Mouse (Mus musculus): ENCODE data around the gene Uqcc3.
"Not testable (repeated sequence)": the region's sequence is repeated elsewhere in the genome, so short reads cannot be mapped to it uniquely, and the experiment has no call there.

Uqcc3 gene

DNA sequence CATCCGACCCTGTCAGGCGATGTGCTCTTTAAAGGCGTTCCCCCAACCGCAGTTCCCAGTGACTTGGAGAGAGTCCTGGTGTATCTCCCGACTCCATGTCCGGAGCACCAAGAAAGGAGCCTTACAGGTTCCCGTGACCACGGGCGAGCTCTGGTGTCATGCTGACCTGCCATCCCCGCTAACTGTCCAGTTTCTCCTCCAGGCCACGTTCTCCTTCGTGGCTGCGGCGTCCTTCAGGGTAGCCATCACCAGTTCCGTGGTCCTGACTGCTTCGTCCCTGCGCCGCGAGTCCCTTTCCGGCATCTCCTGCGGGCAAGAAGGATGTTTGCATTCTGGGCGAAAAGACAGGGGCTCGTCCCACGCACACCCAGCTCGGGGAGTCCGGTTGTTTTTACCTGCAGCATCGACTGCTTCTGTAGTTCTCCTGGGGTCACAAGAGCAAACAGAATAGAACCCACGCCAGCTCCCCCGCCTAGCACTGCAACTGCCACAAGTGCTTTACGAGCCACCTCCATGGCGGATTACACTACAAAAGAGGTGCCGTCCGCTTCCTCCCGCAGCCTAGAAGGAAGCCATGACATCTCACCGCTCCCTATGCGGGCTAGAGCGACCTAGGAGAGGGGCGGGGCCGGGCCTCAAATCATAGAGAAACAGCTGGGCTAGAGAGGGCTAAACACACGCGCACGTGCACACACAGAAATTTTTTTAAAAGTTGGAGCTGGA, at the start of gene Uqcc3:
Gene Uqcc3, minus strand, starts transcription at position 613 of the 723 bp plus-strand sequence.
- in situ Hi-C loops (cut with MseI, MboI) = no loop called here

DNA sequence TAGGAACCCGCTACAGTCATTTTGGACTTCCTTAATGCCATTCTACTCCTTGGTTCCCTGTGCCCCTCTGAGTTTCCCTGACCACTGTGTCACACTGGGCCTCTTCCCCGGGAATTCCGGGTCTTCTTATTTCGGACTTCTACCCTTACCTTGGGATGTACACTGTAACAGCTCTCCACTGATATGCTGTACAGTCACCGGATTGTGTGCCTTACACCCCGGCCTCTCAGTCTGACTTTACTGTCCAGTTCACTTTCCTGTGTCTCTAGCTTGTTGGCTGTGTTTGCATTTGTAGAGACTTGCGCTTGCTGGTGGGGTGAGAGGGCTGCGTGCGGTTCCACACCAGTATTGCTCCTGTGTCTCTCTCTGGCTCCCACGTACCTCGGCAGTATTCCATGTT, 49.4 kb upstream of the Uqcc3 start:
- in situ Hi-C loops (cut with MseI, MboI) = no loop called here

GRCm38 (mm10) chr19:8929224-8930088, 48.7 kb upstream of the Uqcc3 start, which contains the start of the genes Rom1 and Eml3:
Rom1 (minus strand) TSS chr19:8929356.
Eml3 (plus strand) TSS chr19:8929552.
- in situ Hi-C loops (cut with MseI, MboI) = no loop called here

DNA sequence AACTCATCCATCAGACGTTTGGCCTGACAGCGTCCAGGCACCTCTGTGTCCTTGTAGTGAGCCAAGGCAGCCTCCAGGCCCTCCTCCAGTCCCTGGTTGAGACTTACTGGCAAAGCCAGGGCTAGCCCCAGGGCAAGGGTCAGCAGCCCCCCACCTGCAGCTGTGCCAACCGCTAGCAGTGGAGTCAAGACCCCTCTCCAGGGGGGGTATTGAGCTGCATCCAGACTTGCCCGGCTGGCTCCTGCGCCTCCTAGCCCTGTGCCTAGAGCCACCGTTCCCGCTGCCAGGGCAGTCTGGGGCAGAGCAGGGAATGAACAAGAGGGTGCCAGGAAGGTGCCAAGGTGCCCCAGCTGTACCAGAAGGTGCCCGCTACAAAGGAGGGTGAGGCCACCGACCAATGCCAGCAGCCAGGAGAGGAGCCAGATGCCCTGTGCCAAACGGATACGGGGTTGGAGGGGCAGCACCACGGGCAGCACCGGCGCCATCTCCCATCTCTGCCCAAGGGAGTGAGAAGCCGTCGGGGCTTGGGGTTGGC, 48.0 kb upstream of the Uqcc3 start:
- in situ Hi-C loops (cut with MseI, MboI) = no loop called here

GRCm38 (mm10) chr19:8927891-8928525, 47.3 kb upstream of the Uqcc3 start:
- in situ Hi-C loops (cut with MseI, MboI) = no loop called here

DNA sequence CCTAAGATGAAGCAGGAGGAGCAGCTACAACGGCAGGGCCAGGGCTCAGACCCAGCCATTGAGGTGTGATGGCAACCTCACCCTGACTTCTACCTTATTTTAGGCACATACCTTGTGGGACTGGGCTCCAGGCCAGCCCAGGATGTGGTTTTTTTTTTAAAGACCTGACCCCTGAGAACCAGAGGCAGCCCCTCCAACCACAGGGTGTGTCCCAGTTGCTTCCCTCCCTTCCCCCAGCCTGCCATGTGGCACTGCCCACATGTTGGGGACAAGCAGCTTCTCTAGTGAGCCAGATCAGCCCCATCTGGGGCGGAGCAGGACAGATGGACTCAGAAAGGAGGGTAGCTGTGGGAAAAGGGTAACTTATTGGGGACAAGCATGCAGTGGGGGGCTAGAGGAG, 46.0 kb upstream of the Uqcc3 start:
- in situ Hi-C loops (cut with MseI, MboI) = no loop called here

DNA sequence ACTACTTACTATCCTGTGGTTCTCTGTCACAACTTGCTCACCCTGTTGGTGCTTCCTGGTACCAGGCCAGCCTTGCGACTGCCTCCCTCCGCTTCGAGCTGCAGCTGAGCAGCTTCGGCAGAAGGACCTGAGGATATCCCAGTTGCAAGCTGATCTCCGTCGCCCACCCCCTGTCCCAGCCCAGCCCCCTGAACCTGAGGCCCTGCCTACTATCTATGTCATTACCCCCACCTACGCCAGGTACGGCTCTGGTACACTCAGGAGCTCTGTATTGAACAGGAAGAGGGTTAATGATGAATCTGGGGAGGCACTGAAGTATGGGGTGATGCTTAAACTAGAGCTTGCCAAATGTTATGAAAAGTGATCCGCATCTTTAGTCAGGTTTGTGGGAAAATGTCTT, 41.0 kb upstream of the Uqcc3 start:
- in situ Hi-C loops (cut with MseI, MboI) = no loop called here

DNA sequence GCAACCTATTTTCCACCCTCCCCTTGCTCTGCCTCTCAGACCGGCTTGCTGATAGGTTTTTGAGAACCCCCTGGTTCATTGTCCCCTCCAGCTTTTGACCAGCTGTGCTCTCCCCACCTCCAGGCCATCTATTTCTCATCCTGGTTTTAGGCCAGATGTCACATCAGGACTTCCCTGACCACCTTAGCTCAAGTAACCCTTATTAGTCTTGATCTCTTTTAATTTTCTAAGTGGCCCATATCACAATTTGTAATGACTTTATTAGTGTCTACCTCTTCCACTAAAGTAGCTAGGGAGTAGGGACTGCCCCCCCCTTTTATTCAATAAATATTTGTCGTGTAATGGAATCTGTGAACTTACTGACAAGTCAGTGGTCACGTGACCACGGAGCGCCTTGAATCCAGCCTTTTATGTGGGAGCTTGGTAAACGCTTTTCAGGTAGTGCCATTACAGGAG, 40.1 kb upstream of the Uqcc3 start:
- in situ Hi-C loops (cut with MseI, MboI) = no loop called here

DNA sequence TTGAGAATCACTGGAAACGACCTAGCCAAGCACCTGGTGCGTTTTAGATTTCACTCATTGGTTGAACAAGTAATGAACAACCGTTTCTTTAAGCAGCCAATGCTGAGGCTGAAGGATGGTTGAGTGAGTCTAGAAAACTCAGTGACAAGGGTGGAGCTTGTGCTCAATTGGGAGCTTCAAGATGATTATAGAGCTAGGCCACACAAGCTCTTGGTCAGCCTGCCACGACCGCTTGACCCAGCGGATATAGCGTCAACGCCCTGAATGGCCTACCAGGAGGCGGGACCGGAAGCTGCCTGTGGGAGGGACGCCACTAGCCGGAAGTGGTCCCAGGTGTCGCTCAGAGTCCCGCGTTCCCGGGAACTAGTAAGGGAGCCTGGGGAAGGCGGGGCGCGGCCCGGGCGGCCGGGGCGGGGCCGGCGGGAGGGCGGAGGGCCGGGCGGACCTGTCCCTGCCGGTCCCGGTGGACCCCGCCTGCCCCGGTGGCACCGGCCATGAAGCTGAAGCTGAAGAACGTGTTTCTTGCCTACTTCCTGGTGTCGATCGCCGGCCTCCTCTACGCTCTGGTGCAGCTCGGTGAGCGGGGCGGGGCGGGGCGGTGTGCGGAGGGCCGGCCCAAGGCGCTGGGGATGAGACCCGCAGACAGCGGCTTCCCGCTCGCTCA, 39.5 kb upstream of the Uqcc3 start, which contains the start of gene B3gat3:
Gene B3gat3, plus strand, starts transcription at position 302 of the 664 bp plus-strand sequence.
- in situ Hi-C loops (cut with MseI, MboI) = no loop called here

DNA sequence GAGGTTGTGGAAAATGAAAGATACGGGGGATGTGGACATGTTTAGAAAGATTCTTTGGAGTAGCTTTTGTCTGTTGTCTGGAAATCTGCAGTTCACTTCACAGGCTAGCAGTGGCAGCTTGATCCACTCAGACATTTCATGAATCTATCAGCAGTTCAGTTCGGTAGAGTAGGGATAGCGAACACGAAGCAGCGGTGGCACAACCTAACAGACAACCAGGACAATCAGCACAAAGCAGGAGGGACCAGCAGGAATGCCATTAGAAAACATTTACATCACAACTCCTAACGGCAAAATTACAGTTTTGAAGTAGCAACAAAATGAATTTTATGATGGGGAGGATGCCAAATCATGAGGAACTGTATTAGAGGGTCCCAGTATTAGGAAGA, 39.0 kb upstream of the Uqcc3 start:
- in situ Hi-C loops (cut with MseI, MboI) = no loop called here

GRCm38 (mm10) chr19:8919000-8919399, 38.3 kb upstream of the Uqcc3 start:
- in situ Hi-C loops (cut with MseI, MboI) = no loop called here

- in situ Hi-C loops (cut with MseI, MboI) = no loop called here
Measured at GRCm38 (mm10) chr19:8914212-8914611, 33.5 kb upstream of the Uqcc3 start.

DNA sequence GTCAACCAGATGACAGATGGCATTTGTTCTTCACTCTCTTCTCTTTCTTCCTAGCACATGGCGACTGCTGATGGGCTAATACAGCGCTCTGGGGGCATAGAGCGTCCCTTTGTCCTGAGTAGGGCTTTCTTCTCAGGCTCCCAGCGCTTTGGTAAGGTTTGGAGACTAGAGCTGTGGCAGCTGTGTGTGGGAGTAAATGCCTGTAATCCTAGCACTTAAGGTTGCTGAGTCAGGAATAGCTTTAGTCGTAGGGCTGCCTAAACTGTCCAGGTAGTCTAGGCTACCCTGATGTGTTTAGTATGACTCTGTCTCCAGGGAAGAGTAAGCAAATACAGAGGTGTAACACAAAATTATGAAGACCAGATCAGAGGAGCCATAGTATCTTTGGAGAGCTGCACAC, 31.1 kb upstream of the Uqcc3 start:
- in situ Hi-C loops (cut with MseI, MboI) = no loop called here

DNA sequence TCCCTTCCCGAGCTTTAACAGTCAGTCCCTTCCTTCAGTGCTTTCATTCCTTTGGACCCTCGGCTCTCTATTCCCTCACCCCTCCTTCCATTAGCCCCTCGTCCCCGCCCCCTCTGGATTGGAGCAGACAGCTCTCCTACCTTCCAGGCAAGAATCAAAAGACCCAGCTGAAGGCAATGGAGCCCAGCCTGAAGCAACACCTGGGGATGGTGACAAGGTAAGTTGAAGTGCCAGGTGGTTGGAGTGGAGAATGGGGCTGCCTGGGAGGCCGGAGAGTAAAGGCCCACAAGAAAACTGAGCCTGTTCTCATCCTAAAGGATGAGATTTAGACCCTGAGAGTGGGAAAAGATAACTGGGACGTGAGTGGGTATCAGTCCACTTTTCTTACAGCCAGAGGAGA, 27.8 kb upstream of the Uqcc3 start:
- in situ Hi-C loops (cut with MseI, MboI) = no loop called here

DNA sequence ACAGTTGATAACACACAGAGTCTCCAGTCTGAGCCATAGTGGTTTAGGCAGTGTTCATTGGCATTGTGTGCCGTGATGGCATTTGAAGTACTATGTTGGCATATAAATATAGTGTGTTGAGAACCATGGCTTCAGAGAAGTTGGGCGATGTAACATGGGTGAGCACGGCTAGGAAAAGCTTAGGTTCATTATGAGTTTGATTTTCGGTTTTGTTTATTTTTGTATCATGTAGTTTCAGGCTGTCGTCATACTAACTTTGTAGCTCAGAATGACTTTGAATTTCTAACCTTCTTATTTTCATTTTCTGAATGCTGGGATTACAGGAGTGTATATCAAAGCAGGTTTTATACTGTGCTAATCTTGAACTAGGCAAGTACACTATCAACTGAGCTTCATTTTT, 22.7 kb upstream of the Uqcc3 start:
- in situ Hi-C loops (cut with MseI, MboI) = no loop called here

DNA sequence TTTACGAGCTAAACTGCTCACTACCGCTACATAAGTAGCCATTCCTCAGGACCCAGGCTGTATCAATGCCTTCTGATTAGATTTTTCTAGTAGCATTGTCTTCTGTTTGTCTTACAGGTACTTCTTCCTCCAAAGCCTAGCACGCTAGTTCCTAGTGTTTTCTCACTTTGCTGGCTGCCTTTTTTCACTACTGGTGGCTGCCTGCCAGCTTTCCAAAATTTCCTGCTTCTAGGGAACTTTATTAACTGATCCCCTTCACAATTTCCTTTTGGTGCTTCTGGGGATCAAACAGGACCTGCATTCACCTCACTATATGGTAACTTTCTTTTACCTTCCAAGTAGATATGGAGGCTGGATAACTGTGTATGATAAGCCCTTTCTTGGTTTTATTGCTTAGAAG, 18.4 kb upstream of the Uqcc3 start:
- in situ Hi-C loops (cut with MseI, MboI) = no loop called here

GRCm38 (mm10) chr19:8898576-8898975, 17.9 kb upstream of the Uqcc3 start:
- in situ Hi-C loops (cut with MseI, MboI) = no loop called here

DNA sequence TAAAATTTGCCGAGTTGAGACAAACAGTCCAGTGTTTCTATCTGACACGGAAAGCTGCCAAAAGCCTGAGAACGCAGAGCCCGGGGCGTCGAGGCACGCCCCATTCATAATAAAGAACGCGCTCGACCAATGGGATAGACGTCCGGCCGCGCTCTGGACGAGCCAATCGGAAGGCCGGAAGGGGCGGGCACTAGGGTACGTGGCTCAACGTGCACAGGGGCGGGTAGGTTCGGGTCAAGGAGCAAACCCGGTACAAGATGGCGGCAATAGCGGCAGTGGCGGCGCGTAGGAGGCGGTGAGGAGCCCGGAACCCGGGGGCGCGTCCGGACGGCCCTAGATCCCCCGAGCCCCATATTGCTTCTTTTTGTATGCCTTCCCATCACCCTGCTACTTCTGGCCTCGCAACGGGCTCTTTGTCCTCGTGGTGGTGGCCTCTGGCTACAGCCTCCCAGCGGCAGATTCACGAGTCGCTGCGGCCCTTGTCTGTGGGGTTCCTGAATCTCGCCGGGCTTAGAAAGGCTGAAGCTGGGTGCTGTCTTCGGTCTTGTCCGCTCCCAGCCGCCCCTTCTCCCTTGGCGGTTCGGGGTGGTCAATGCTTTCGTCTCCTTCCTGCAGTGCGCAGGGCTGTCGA, 17.3 kb upstream of the Uqcc3 start, which contains the start of gene Ganab:
Gene Ganab, plus strand, starts transcription at position 207 of the 631 bp plus-strand sequence.
- in situ Hi-C loops (cut with MseI, MboI) = no loop called here

GRCm38 (mm10) chr19:8897211-8897864, 16.6 kb upstream of the Uqcc3 start:
- in situ Hi-C loops (cut with MseI, MboI) = not testable (repeated sequence)

DNA sequence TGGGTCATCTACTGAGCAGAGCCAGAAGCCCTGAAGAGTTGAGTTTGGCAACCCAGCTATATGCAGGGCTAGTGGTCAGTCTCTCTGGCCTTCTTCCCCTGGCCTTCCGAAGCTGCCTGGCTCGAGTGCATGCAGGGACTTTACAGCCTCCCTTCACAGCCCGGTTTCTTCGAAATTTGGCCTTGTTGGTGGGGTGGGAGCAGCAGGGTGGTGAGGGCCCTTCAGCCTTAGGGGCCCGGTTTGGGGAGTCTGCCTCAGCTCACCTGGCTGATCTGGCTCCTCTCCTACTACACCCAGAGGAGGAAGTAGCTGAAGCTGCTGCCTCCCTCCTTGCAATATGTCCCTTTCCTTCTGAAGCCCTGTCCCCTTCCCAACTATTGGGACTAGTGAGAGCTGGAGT, 15.5 kb upstream of the Uqcc3 start:
- in situ Hi-C loops (cut with MseI, MboI) = not testable (repeated sequence)
